Mouse (Mus musculus): ENCODE data around the gene Tmem167. TPM values are rescaled to one million over a fixed set of nuclear protein-coding genes. Genes with fewer than 3 reads are reported as not detected.

Gene Tmem167
- total RNA-seq, 4 experiments from 2014 or later: 4.6 to 6.4 (median 5.6) TPM

GRCm38 (mm10) chr13:90183536-90183935, 94.6 kb downstream of the Tmem167 start:
- no peak for DNase-seq (ENCODE audit: low spot score)

DNA sequence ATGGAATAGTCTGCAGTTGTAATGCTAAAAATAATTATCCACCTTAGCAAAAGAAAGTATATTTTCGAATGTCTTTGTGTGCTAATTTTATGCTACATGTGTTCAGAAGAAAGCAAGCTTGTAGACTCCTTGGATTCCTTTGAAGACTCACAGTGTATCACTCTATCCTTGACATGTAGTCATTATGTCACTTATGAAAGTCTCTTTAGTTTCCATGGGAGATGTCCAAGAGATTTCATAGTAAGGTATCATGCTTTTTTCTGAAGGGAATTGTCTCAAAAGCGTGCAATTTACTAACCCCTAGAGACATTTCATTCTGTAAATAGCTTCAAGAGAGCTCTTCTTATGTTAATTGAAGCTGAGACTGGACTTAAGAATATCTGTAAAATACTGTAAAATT, 97.8 kb downstream of the Tmem167 start:
- no peak for DNase-seq (ENCODE audit: low spot score)

DNA sequence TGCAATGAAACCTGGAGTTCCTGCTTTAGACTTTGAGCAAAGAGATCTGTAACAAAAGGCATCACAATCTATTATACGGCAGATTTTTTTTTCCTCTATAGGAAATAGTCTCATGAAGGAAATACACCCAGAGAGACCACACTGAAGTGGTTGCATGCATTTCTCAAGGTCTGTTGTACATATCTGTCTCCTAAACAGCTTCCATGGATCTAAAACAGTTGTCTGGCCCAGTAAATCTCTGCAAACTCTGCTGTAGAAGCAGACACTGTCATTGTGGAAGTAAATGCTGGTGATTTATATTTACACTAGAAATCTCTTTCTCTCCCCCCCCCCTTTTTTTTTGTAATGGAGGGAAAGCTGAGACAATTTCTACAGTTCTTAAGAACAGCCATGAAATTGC, 99.1 kb downstream of the Tmem167 start:
- no peak for DNase-seq (ENCODE audit: low spot score)

GRCm38 (mm10) chr13:90191794-90192193, 102.9 kb downstream of the Tmem167 start:
- DNase-seq (ENCODE audit: low spot score): no peak

Other genes starting within 250 kb of the Tmem167 start
- gene Xrcc4, start 485 bp downstream of the Tmem167 start, total RNA-seq (2022): 10 to 100 TPM in 2 of 4 experiments, 1 to 10 TPM in 2; 7.7 to 17.3 (median 10.2) TPM

All from heart, adult 8-10 months (tissue).